Mouse (Mus musculus) splenic B cell, adult 2 months (primary cell): ENCODE measurements around the gene A4galt.
"Not testable (repeated sequence)": the region's sequence is repeated elsewhere in the genome, so short reads cannot be mapped to it uniquely, and the experiment has no call there.

ENCODE experiments used
- DNase-seq: peaks from one replicate; pipeline ENCODE4 v3.0.0-alpha.2; 2011; ENCODE audit warnings: low read depth, low spot score
- H3K27me3 ChIP-seq: 2 replicates; pipeline ENCODE4 v1.6.1; 2012; ENCODE audit warnings: mild to moderate bottlenecking, low read length, moderate library complexity, mixed read lengths; ENCODE audit not compliant: control insufficient read depth, poor library complexity, insufficient read depth, severe bottlenecking
- H3K36me3 ChIP-seq: 2 replicates; pipeline ENCODE4 v1.6.1; 2012; ENCODE audit warnings: mild to moderate bottlenecking, low read length, moderate library complexity, mixed read lengths; ENCODE audit not compliant: control insufficient read depth, poor library complexity, insufficient read depth, severe bottlenecking

Gene A4galt

DNA sequence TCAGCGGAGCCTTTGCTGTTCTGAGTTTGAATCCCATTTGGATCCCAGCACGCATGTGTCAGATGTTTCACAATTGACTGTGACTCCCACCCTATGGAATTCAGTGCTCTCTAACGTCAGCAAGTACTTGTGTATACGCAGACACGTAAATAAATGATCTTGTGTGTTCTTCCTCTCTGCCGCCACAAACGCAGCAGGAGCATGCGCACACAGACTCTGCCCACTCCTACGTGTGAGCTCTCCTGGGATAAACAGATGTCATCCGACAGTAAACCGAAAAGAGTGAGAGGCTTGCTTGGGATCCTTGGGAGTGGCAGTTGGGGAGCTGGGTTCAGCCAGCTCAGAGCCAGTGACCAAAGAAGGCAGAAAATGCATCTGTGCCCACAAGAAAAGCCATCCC lies 29.7 kb upstream of the A4galt start:
- Histone ChIP-seq H3K27me3 (no peaks in the 10 kb centered on the region), H3K36me3 (no peaks in the 10 kb centered on the region)
- DNase-seq = no peak

DNA sequence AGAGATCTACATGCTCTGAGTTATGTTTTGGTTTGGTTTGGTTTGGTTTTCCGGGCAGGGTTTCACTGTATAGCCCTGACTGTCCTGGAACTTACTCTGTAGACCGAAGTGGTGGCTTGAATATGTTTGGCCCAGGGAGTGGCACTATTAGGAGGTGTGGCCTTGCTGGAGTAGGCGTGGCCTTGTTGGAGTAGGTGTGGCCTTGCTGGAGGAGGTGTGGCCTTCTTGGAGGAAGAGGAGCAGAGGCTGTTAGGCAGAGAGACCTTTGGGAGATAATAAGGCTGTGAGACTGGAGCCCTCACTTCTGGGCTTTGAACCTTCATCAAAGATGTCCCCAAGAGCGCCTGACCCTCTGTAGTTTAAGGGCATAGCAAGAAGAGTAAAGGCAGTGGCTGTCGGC lies 27.0 kb upstream of the A4galt start:
- H3K27me3 ChIP-seq = no peaks in the 10 kb centered on the region
- no peak for DNase-seq
- H3K36me3 ChIP-seq = no peaks in the 10 kb centered on the region

DNA sequence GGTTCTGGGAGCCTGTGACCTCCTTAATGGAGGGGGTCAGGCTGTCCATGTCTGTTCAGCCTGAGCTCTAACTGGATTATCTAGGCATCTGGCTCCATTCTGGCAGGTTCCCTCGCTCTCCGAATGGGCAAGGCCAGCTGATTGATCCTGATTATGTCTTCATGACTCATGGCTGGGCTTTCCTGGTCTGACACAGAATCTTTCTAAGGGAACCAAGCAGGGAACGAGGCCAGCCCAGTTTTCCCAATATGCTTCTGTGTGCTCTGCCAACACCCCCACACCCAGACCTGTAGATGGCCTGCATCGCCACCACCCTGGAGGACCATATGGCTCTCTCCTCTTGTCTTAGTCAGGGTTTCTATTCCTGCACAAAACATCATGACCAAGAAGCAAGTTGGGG lies 25.9 kb upstream of the A4galt start:
- Histone ChIP-seq H3K36me3 (no peaks in the 10 kb centered on the region), H3K27me3 (no peaks in the 10 kb centered on the region)
- DNase-seq = no peak

DNA sequence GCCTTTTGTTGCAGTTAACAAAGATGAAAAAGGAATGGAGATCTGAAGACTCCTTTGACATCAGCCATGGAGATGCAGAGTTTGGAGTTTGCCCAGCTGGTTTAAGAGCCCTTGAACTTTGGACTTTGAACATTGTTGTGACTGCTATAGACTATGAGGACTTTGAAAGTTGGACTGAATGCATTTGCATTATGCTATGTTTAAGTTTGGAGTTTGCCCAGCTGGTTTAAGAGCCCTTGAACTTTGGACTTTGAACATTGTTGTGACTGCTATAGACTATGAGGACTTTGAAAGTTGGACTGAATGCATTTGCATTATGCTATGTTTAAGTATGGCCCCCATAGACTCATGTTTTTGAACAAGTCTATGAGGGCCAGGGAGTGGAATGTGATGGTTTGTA lies 22.7 kb upstream of the A4galt start:
- H3K27me3 ChIP-seq, H3K36me3 ChIP-seq, DNase-seq: not testable (repeated sequence)

DNA sequence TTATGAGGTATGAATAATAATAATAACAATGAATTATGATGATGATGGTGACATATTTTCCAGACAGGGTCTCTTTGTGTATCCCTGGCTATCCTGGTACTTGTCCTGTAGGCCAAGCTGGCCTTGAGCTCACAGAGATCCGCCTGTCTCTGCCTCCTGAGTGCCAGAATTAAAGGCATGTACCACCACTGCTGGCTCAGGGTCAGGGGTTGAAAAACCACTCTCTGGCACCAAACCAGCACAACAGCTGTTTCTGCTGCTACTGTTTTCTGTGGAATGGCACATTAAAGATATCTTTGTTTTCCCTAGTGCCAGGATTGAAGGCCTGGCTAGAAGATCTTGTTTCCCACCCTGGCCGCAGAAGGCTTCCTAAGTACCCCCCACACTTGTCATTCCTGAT lies 21.4 kb upstream of the A4galt start:
- no peaks in the 10 kb centered on the region for H3K36me3 ChIP-seq
- DNase-seq = no peak
- no peaks in the 10 kb centered on the region for H3K27me3 ChIP-seq

DNA sequence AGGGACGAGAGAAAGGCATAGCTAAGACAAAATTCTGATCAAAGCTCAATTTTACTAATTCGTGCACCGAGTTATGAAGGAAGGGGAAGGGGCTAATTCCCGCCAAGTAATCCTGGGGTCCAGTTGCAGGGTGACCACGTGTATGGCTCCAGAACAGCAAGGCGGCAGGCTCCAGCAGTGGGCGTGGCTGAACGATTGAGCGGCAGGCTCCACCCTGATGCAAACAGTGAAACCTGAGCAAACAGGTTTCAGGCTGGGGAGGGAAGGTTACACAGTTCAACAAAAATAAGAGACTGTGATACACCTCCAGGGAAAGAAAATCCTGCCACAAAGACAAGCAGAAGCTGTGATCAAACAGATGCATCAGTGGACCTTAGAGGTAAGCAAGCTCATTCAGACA lies 19.6 kb upstream of the A4galt start:
- not testable (repeated sequence) for H3K36me3 ChIP-seq, DNase-seq, H3K27me3 ChIP-seq

DNA sequence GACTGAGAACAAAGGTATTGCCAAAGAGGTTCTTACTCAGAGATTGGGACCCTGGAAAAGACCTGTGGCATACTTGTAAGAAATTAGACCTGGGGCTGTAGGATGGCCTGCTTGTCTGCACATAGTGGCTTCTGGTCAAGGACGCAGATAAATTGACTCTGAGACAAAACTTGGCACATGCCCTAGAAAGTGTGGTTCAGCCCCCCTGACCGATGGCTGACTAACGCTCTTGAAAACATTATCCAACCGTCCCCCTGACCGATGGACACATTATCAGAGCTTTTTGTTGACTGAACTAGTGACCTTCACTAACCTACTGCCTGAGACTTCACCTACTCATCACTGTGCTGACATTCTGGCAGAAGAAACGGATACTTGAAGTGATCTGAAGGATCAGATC lies 18.4 kb upstream of the A4galt start:
- not testable (repeated sequence) for H3K27me3 ChIP-seq, DNase-seq, H3K36me3 ChIP-seq

DNA sequence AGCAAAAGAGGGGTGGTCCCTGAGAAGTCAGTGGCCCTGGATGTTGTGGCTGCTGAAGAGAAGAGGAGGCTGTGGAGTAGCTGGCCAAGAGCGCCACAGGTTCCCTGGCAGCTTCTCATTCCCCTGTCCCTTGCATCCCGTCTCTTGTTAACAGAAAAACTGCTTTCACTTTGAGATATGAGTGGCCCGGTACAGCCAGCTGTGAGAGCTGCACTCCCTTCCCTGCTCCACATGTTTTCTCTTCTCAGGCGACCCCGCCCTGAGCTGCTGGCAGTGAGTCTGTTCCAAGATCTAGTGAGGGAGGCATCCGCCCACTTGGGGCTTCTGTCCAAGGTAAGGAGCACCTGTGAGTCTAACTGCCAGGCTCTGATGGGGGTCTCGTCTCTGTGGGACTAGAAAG lies 16.9 kb upstream of the A4galt start:
- not testable (repeated sequence) for H3K36me3 ChIP-seq, H3K27me3 ChIP-seq, DNase-seq

DNA sequence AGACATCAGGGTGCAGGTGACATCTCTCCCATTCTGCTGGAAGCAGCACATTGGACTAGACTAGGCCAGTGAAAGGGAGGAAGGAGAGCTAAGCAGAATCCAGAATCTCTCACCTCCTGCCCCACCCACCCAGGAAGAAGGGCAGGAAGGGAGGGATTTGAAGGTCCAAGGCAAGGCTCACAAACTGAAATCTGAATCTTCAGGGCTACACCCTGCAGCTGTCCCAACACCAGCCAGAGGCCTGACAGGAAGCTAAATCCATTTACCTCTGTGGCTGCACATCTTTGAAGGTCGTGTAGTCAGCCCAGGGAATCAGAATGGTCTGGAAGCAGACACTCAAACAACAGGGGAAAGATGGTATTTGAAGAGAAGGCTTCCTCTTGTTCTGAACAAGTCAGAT lies 13.7 kb upstream of the A4galt start:
- H3K36me3 ChIP-seq = no peaks in the 10 kb centered on the region
- H3K27me3 ChIP-seq = no peaks in the 10 kb centered on the region
- DNase-seq = no peak

DNA sequence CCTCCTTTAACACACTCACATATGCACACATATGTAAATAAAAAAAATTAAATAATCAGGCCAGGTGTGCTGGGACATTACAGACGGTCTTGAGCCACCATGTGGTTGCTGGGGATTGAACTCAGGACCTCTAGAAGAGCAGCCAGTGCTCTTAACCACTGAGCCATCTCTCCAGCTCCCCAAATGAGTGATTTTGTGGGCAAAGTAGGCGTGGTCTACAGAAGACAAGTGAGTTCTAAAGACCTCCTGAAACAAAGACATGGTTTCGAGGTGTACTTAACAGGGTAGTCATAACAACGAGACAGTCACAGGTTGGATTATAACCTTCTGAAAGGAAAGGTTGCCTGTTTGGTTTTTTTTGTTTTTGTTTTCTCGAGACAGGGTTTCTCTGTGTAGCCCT lies 11.8 kb upstream of the A4galt start:
- Histone ChIP-seq H3K36me3 (no peaks in the 10 kb centered on the region), H3K27me3 (no peaks in the 10 kb centered on the region)
- no peak for DNase-seq

DNA sequence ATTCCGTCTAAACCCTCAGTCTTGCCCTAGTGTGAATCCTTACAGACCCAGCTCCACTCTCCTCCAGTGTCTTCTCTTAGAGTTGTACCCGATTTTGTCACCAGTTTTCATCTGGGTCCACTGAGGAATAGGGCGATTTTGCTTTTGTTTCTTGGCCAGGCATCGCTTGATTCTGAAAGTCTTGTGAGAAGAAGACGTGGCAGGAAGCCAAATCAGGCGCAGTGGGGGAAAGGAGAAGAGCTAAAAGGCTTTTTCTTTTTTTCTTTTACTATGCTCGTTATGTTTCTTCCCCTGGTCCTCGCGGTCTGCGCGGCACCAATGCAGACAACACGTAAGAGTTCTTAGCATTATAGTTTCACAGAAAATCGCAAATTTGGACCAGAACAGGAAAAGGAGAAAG lies 6.3 kb upstream of the A4galt start:
- Histone ChIP-seq H3K27me3 (no peaks in the 10 kb centered on the region), H3K36me3 (no peaks in the 10 kb centered on the region)
- DNase-seq = no peak

DNA sequence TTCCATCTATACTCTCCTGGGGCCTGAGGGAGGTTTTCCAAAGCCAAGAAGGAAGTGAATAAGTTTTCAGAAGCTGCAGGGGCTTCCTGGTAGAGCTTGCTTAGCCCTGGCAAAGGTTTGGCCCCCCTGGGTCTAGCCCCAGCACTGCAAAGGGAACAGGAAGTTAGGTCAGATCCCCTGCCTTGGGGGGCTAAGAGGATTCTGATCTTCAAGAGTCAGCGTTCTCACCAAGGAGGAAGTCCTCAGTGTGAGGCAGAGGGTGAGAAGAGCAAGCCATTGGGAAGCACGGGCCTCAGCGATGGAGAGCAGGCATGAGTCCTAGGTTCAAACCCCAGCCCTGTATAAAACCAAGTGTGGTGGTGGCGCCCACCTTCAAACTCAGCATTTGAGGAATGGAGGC lies 4.9 kb upstream of the A4galt start:
- Histone ChIP-seq H3K36me3 (no peaks in the 10 kb centered on the region), H3K27me3 (no peaks in the 10 kb centered on the region)
- no peak for DNase-seq

DNA sequence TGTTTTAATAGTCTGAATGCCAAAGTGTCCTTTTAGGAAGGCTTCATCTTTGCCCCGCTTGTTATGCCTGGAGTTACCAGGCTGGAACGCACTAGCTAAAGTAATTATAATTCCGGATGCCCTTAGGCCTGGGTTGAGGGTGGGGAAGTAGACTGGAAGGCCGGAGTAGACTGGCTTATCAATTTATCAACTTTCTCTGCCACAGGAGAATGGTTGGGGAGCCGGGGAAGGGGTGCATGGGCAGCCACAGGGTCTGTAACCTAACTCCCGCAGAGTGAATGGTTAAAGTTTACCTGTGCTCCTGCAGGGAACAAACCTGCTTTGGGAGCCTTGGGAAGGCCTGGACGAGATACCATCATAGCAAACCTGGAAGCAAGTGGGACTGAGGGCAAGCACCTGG lies 4.4 kb upstream of the A4galt start:
- Histone ChIP-seq H3K36me3 (no peaks in the 10 kb centered on the region), H3K27me3 (no peaks in the 10 kb centered on the region)
- DNase-seq = no peak

DNA sequence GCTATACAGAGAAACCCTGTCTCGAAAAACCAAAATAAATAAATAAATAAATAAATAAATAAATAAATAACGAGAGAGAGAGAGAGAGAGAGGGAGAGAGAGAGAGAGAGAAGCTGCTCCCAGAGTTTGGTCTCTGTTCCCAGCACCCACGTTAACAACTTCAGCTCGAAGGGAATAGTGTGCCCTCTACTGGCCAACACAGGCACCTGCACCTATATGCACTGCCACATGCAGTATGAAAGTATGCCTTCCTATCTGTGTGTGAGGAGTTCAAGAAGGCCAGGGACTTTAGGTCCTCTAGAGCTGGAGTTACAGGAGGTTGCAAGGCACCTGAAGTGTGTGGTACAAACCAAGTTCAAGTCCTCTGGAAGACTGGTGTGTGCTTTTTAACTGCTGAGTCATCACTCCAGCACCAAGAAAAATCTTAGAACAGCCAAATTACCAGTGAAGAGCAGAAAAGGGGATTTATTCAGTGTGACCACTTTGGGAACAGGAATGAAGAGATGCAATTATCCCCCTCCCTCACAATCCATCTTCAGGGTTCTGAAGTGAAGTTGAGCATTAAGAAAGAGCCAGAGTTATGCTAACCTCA lies 3.7 kb upstream of the A4galt start:
- no peak for DNase-seq
- Histone ChIP-seq H3K27me3 (no peaks in the 10 kb centered on the region), H3K36me3 (no peaks in the 10 kb centered on the region)

DNA sequence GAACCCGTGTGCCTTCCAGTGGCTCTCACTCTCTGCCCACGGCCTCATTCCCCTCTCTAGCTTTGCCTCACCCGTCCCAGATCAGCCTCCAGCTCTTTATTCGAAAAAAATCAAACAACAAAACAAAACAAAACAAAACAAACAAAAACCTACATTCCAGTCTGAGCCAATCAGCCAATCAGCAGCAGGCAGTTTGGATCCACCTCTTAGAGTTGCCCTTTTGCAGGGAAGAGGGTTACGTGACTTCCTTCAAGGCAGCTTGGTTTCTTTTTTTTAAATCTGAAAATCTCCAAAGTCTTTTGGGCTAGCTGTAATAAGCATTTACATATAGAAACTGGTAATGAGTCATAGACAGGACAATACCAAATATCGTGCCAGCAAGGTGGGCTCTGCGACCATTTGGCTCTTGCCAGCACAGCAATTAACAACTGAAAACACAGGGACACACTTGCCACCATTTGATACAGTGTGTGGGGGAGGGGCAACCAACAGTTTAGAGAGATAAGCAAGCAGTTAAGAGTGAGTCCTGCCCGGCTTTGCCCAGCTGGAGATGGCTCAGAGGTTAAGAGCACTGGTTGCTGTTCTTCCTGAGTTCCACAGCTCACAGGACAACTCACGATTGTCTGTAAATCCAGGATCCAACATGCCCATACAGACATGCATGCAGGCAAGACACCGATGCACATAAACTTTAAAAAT lies 2.9 kb upstream of the A4galt start:
- Histone ChIP-seq H3K27me3 (no peaks in the 10 kb centered on the region), H3K36me3 (no peaks in the 10 kb centered on the region)
- no peak for DNase-seq

DNA sequence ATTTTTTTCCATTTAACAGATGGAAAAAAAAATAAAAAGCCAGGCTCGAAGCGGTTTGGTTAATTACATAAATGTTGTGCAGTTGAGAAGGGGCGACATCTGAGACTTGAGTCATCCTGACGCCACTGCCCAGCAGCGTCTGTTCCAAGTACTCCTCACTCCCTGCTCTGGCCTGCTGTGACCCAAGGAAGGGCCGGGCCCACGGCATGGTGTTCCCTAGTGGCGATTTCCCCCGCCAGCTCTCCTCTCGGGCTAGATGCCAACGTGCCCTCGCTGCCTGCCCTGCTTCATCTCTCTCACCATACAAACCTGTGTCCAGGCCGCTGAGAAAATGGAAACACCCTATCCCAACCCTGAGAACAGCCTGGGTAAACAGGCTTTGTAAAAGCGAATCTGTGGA lies 486 bp upstream of the A4galt start:
- no peaks in the 10 kb centered on the region for H3K27me3 ChIP-seq
- H3K36me3 ChIP-seq = no peaks in the 10 kb centered on the region
- DNase-seq = no peak
